Mouse (Mus musculus) ES-Bruce4 (cell line): ENCODE data around the gene Zbp1.

Source experiments
- CTCF ChIP-seq: IDR thresholded peaks from one replicate; pipeline ENCODE4 v1.8.1; 2011; ENCODE audit warnings: low read depth, low read length
- EP300 ChIP-seq: IDR thresholded peaks from 2 replicates; pipeline ENCODE4 v1.6.1; 2011; ENCODE audit warnings: low read depth, low read length; ENCODE audit not compliant: insufficient read depth
- POLR2A ChIP-seq: IDR thresholded peaks from one replicate; pipeline ENCODE4 v1.8.1; 2011; ENCODE audit warnings: low read length; ENCODE audit not compliant: insufficient read depth

DNA sequence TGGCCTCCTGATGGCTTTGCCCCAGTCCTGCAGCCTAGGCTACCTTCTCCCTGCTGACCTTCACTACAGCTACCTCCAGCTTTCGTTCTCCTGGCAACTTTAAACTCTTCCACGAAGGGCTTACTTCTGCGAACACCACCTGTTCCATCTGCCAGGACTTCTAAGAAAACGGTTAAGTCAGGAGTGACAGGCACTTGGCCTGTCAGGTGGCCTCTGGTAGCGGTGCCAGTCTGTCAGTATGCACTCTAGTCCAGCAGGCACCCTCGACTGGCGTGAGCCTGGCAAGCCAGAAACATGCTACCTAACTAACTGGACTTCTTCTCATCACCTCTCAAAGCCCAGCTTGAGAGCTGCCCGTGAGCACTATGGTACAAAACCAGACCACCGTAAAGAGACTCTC lies 24.9 kb upstream of the Zbp1 start:
- TF ChIP-seq CTCF (no peak), EP300 (no peak), POLR2A (no peak)
